Mouse (Mus musculus): Measurements from ENCODE around the gene Gm18596. TPM values are rescaled to one million over a fixed set of nuclear protein-coding genes. Genes with fewer than 3 reads are reported as not detected.
"Not testable (repeated sequence)": the region's sequence is repeated elsewhere in the genome, so short reads cannot be mapped to it uniquely, and the experiment has no call there.

Gene Gm18596
- polyA plus RNA-seq (2015; fragmentation: Nextera tagmentation; extraction: Ambion mirVana): not detected in 2 replicates

- not testable (repeated sequence) for H3K27ac ChIP-seq; ATAC-seq (ENCODE audit: insufficient read depth, low FRiP score, low read depth); H3K36me3 ChIP-seq; H3K4me1 ChIP-seq; H3K4me3 ChIP-seq (replicated peaks); H3K27me3 ChIP-seq (replicated peaks); H3K4me2 ChIP-seq; H3K9ac ChIP-seq; H3K9me3 ChIP-seq
- WGBS: 53% methylated on average over 5 of the region's 5 CpGs
Observed at GRCm38 (mm10) chr10:77741924-77742688, at the start of gene Gm18596. TSS of gene Gm18596 (minus strand) at chr10:77742638.

GRCm38 (mm10) chr10:77788621-77789020, 46.2 kb upstream of the Gm18596 start:
- no peak overlapping the region for H3K4me2 ChIP-seq
- WGBS: 71% methylated on average over 2 of the region's 2 CpGs
- H3K9me3 ChIP-seq: no peaks in the 10 kb centered on the region
- H3K36me3 ChIP-seq: no peaks in the 10 kb centered on the region
- no peaks in the 10 kb centered on the region for H3K4me1 ChIP-seq
- H3K4me3 ChIP-seq (replicated peaks): no peak overlapping the region
- no peaks in the 10 kb centered on the region for H3K27me3 ChIP-seq (replicated peaks)
- H3K9ac ChIP-seq: no peak overlapping the region
- ATAC-seq (ENCODE audit: insufficient read depth, low FRiP score, low read depth): no peak
- no peak overlapping the region for H3K27ac ChIP-seq

- H3K4me3 ChIP-seq (replicated peaks); H3K36me3 ChIP-seq; H3K4me1 ChIP-seq; H3K9ac ChIP-seq; H3K4me2 ChIP-seq; H3K9me3 ChIP-seq; H3K27ac ChIP-seq; H3K27me3 ChIP-seq (replicated peaks); ATAC-seq (ENCODE audit: insufficient read depth, low FRiP score, low read depth): not testable (repeated sequence)
- WGBS: 36% methylated on average over 1 of the region's 1 CpGs
Observed at GRCm38 (mm10) chr10:77787876-77788275, 45.4 kb upstream of the Gm18596 start, which contains the start of gene Gm7137. TSS of gene Gm7137 (minus strand) at chr10:77788200.

- H3K4me2 ChIP-seq; H3K27ac ChIP-seq; ATAC-seq (ENCODE audit: insufficient read depth, low FRiP score, low read depth); H3K36me3 ChIP-seq; H3K9me3 ChIP-seq; H3K27me3 ChIP-seq (replicated peaks); H3K4me3 ChIP-seq (replicated peaks); H3K4me1 ChIP-seq; H3K9ac ChIP-seq: not testable (repeated sequence)
- WGBS: 70% methylated on average over 3 of the region's 3 CpGs
Observed at GRCm38 (mm10) chr10:77783396-77783795, 41.0 kb upstream of the Gm18596 start.

GRCm38 (mm10) chr10:77782442-77782841, 40.0 kb upstream of the Gm18596 start, which contains the start of gene Gm3250:
TSS of gene Gm3250 (minus strand) at chr10:77782542.
- ATAC-seq (ENCODE audit: insufficient read depth, low FRiP score, low read depth); H3K4me1 ChIP-seq; H3K9me3 ChIP-seq; H3K27ac ChIP-seq; H3K9ac ChIP-seq; H3K4me3 ChIP-seq (replicated peaks); H3K36me3 ChIP-seq; H3K4me2 ChIP-seq; H3K27me3 ChIP-seq (replicated peaks): not testable (repeated sequence)
- 40% methylated on average over 1 of the region's 1 CpGs for whole genome bisulfite sequencing

- WGBS: 76% methylated on average over 1 of the region's 1 CpGs
- H3K4me3 ChIP-seq (replicated peaks); H3K36me3 ChIP-seq; H3K27ac ChIP-seq; H3K4me1 ChIP-seq; ATAC-seq (ENCODE audit: insufficient read depth, low FRiP score, low read depth); H3K27me3 ChIP-seq (replicated peaks); H3K9me3 ChIP-seq; H3K9ac ChIP-seq; H3K4me2 ChIP-seq: not testable (repeated sequence)
Observed at GRCm38 (mm10) chr10:77776844-77777243, 34.4 kb upstream of the Gm18596 start, which contains the start of gene Gm7138. TSS of gene Gm7138 (minus strand) at chr10:77776944.

GRCm38 (mm10) chr10:77772142-77772541, 29.7 kb upstream of the Gm18596 start:
- H3K36me3 ChIP-seq; H3K4me2 ChIP-seq; H3K27ac ChIP-seq; H3K27me3 ChIP-seq (replicated peaks); ATAC-seq (ENCODE audit: insufficient read depth, low FRiP score, low read depth); H3K4me1 ChIP-seq; H3K9ac ChIP-seq; H3K4me3 ChIP-seq (replicated peaks); H3K9me3 ChIP-seq: not testable (repeated sequence)
- 85% methylated on average over 3 of the region's 3 CpGs for WGBS

- not testable (repeated sequence) for H3K9me3 ChIP-seq; H3K4me2 ChIP-seq; H3K4me3 ChIP-seq (replicated peaks); H3K27me3 ChIP-seq (replicated peaks); ATAC-seq (ENCODE audit: insufficient read depth, low FRiP score, low read depth); H3K27ac ChIP-seq; H3K36me3 ChIP-seq; H3K9ac ChIP-seq; H3K4me1 ChIP-seq
- WGBS: 75% methylated on average over 1 of the region's 1 CpGs
Observed at GRCm38 (mm10) chr10:77771225-77771624, 28.8 kb upstream of the Gm18596 start, which contains the start of gene Gm3238. TSS of gene Gm3238 (minus strand) at chr10:77771325.

- H3K4me3 ChIP-seq (replicated peaks): no peak overlapping the region
- no peak overlapping the region for H3K4me2 ChIP-seq
- no peak for ATAC-seq (ENCODE audit: insufficient read depth, low FRiP score, low read depth)
- H3K27ac ChIP-seq: no peak overlapping the region
- no peaks in the 10 kb centered on the region for H3K9me3 ChIP-seq
- H3K9ac ChIP-seq: no peak overlapping the region
- no peaks in the 10 kb centered on the region for H3K27me3 ChIP-seq (replicated peaks)
- H3K4me1 ChIP-seq: no peaks in the 10 kb centered on the region
- WGBS: 74% methylated on average over 1 of the region's 1 CpGs
- no peaks in the 10 kb centered on the region for H3K36me3 ChIP-seq
Observed at GRCm38 (mm10) chr10:77769727-77770126, 27.3 kb upstream of the Gm18596 start.

- not testable (repeated sequence) for H3K4me3 ChIP-seq (replicated peaks); H3K27ac ChIP-seq; H3K4me1 ChIP-seq; H3K9me3 ChIP-seq; ATAC-seq (ENCODE audit: insufficient read depth, low FRiP score, low read depth); H3K27me3 ChIP-seq (replicated peaks); H3K4me2 ChIP-seq; H3K36me3 ChIP-seq; H3K9ac ChIP-seq
- 40% methylated on average over 1 of the region's 1 CpGs for WGBS
Observed at GRCm38 (mm10) chr10:77759582-77759981, 17.1 kb upstream of the Gm18596 start, which contains the start of gene Gm3233. TSS of gene Gm3233 (minus strand) at chr10:77759682.

GRCm38 (mm10) chr10:77753448-77753847, 11.0 kb upstream of the Gm18596 start:
- no peak overlapping the region for H3K9ac ChIP-seq
- no peaks in the 10 kb centered on the region for H3K4me1 ChIP-seq
- no peak overlapping the region for H3K4me2 ChIP-seq
- ATAC-seq (ENCODE audit: insufficient read depth, low FRiP score, low read depth): no peak
- H3K9me3 ChIP-seq: no peaks in the 10 kb centered on the region
- no peak overlapping the region for H3K4me3 ChIP-seq (replicated peaks)
- H3K36me3 ChIP-seq: no peaks in the 10 kb centered on the region
- no peaks in the 10 kb centered on the region for H3K27me3 ChIP-seq (replicated peaks)
- no peak overlapping the region for H3K27ac ChIP-seq

- not testable (repeated sequence) for ATAC-seq (ENCODE audit: insufficient read depth, low FRiP score, low read depth); H3K4me2 ChIP-seq; H3K4me1 ChIP-seq; H3K27me3 ChIP-seq (replicated peaks); H3K36me3 ChIP-seq; H3K9ac ChIP-seq; H3K9me3 ChIP-seq; H3K4me3 ChIP-seq (replicated peaks); H3K27ac ChIP-seq
- WGBS: 46% methylated on average over 3 of the region's 3 CpGs
Observed at GRCm38 (mm10) chr10:77752312-77752711, 9.9 kb upstream of the Gm18596 start.

All from stomach, embryonic 15.5 days (tissue).